Mouse (Mus musculus): ENCODE measurements around the gene Tubb2a. TPM values are rescaled to one million over a fixed set of nuclear protein-coding genes. Genes with fewer than 3 reads are reported as not detected.

Gene Tubb2a
- polyA plus RNA-seq (2012; ENCODE audit: insufficient read depth, insufficient read length, missing spikeins): 77.8 and 92.5 TPM in 2 replicates

GRCm38 (mm10) chr13:34077492-34078271, at the start of gene Tubb2a:
Gene Tubb2a, minus strand, starts transcription at chr13:34078007.
- peak within 1 kb of the TSS; percentile 74 for H3K4me3 ChIP-seq (ENCODE audit: insufficient read depth, low read length)
- peak; percentile 84; the same call in 1 of the 2 replicates for TF ChIP-seq POLR2A (IDR thresholded peaks at IDR 0.05; ENCODE audit: borderline replicate concordance, low read depth, low read length)
- TF ChIP-seq CTCF (IDR thresholded peaks at IDR 0.05; ENCODE audit: low read depth, low read length): no peak
- peak within 1 kb of the TSS; percentile 17 for H3K27ac ChIP-seq (ENCODE audit: insufficient read depth, low read depth, low read length)
- H3K4me1 ChIP-seq (ENCODE audit: control insufficient read depth, insufficient read depth, low read length): peaks cover 19% of the 10 kb centered on the region

GRCm38 (mm10) chr13:34125711-34126110, 47.9 kb upstream of the Tubb2a start:
- TF ChIP-seq CTCF (IDR thresholded peaks at IDR 0.05; ENCODE audit: low read depth, low read length) (no peak), POLR2A (IDR thresholded peaks at IDR 0.05; ENCODE audit: borderline replicate concordance, low read depth, low read length) (no peak)
- Histone ChIP-seq H3K4me1 (ENCODE audit: control insufficient read depth, insufficient read depth, low read length) (peaks cover 2% of the 10 kb centered on the region; the same call in 1 of the 2 replicates), H3K4me3 (ENCODE audit: insufficient read depth, low read length) (no peak overlapping the region)

GRCm38 (mm10) chr13:34120536-34120935, 42.7 kb upstream of the Tubb2a start:
- Histone ChIP-seq H3K27ac (ENCODE audit: insufficient read depth, low read depth, low read length) (no peak overlapping the region), H3K4me3 (ENCODE audit: insufficient read depth, low read length) (no peak overlapping the region), H3K4me1 (ENCODE audit: control insufficient read depth, insufficient read depth, low read length) (no peaks in the 10 kb centered on the region)
- TF ChIP-seq POLR2A (IDR thresholded peaks at IDR 0.05; ENCODE audit: borderline replicate concordance, low read depth, low read length) (no peak), CTCF (IDR thresholded peaks at IDR 0.05; ENCODE audit: low read depth, low read length) (no peak)

More at GRCm38 (mm10) chr13:34125711-34126110, 47.9 kb upstream of the Tubb2a start:
- no peak overlapping the region for H3K27ac ChIP-seq (ENCODE audit: insufficient read depth, low read depth, low read length)

GRCm38 (mm10) chr13:34119406-34119805, 41.6 kb upstream of the Tubb2a start:
- 0 out of 2 replicates have a peak, but pooled peaks cover under 1% of the 10 kb centered on the region for H3K4me1 ChIP-seq (ENCODE audit: control insufficient read depth, insufficient read depth, low read length)
- TF ChIP-seq CTCF (IDR thresholded peaks at IDR 0.05; ENCODE audit: low read depth, low read length): no peak
- TF ChIP-seq POLR2A (IDR thresholded peaks at IDR 0.05; ENCODE audit: borderline replicate concordance, low read depth, low read length): no peak
- H3K4me3 ChIP-seq (ENCODE audit: insufficient read depth, low read length): no peak overlapping the region
- H3K27ac ChIP-seq (ENCODE audit: insufficient read depth, low read depth, low read length): no peak overlapping the region

GRCm38 (mm10) chr13:34118816-34119215, 41.0 kb upstream of the Tubb2a start:
- TF ChIP-seq POLR2A (IDR thresholded peaks at IDR 0.05; ENCODE audit: borderline replicate concordance, low read depth, low read length) (no peak), CTCF (IDR thresholded peaks at IDR 0.05; ENCODE audit: low read depth, low read length) (no peak)
- Histone ChIP-seq H3K4me3 (ENCODE audit: insufficient read depth, low read length) (no peak overlapping the region), H3K4me1 (ENCODE audit: control insufficient read depth, insufficient read depth, low read length) (peaks cover 6% of the 10 kb centered on the region; the same call in 1 of the 2 replicates), H3K27ac (ENCODE audit: insufficient read depth, low read depth, low read length) (no peak overlapping the region)

GRCm38 (mm10) chr13:34116508-34116907, 38.7 kb upstream of the Tubb2a start:
- Histone ChIP-seq H3K4me1 (ENCODE audit: control insufficient read depth, insufficient read depth, low read length) (peaks cover 19% of the 10 kb centered on the region), H3K4me3 (ENCODE audit: insufficient read depth, low read length) (no peak overlapping the region), H3K27ac (ENCODE audit: insufficient read depth, low read depth, low read length) (no peak overlapping the region)
- TF ChIP-seq POLR2A (IDR thresholded peaks at IDR 0.05; ENCODE audit: borderline replicate concordance, low read depth, low read length): no peak

- no peak overlapping the region for H3K27ac ChIP-seq (ENCODE audit: insufficient read depth, low read depth, low read length)
- TF ChIP-seq CTCF (IDR thresholded peaks at IDR 0.05; ENCODE audit: low read depth, low read length): no peak
- TF ChIP-seq POLR2A (IDR thresholded peaks at IDR 0.05; ENCODE audit: borderline replicate concordance, low read depth, low read length): no peak
- no peak overlapping the region for H3K4me3 ChIP-seq (ENCODE audit: insufficient read depth, low read length)
- H3K4me1 ChIP-seq (ENCODE audit: control insufficient read depth, insufficient read depth, low read length): peaks cover 20% of the 10 kb centered on the region
These were observed 36.8 kb upstream of the Tubb2a start for GRCm38 (mm10) chr13:34114654-34115053.

- Histone ChIP-seq H3K4me3 (ENCODE audit: insufficient read depth, low read length) (no peak overlapping the region), H3K4me1 (ENCODE audit: control insufficient read depth, insufficient read depth, low read length) (peaks cover 24% of the 10 kb centered on the region), H3K27ac (ENCODE audit: insufficient read depth, low read depth, low read length) (no peak overlapping the region)
- no peak for TF ChIP-seq CTCF (IDR thresholded peaks at IDR 0.05; ENCODE audit: low read depth, low read length)
- TF ChIP-seq POLR2A (IDR thresholded peaks at IDR 0.05; ENCODE audit: borderline replicate concordance, low read depth, low read length): no peak
These were observed 35.3 kb upstream of the Tubb2a start for GRCm38 (mm10) chr13:34113086-34113485.

- no peak overlapping the region for H3K27ac ChIP-seq (ENCODE audit: insufficient read depth, low read depth, low read length)
- H3K4me3 ChIP-seq (ENCODE audit: insufficient read depth, low read length): no peak overlapping the region
- TF ChIP-seq CTCF (IDR thresholded peaks at IDR 0.05; ENCODE audit: low read depth, low read length) (no peak), POLR2A (IDR thresholded peaks at IDR 0.05; ENCODE audit: borderline replicate concordance, low read depth, low read length) (no peak)
- peaks cover 27% of the 10 kb centered on the region for H3K4me1 ChIP-seq (ENCODE audit: control insufficient read depth, insufficient read depth, low read length)
These were observed 34.7 kb upstream of the Tubb2a start for GRCm38 (mm10) chr13:34112369-34113081.

GRCm38 (mm10) chr13:34111878-34112277, 34.1 kb upstream of the Tubb2a start:
- Histone ChIP-seq H3K4me3 (ENCODE audit: insufficient read depth, low read length) (no peak overlapping the region), H3K27ac (ENCODE audit: insufficient read depth, low read depth, low read length) (no peak overlapping the region), H3K4me1 (ENCODE audit: control insufficient read depth, insufficient read depth, low read length) (peaks cover 30% of the 10 kb centered on the region)
- no peak for TF ChIP-seq CTCF (IDR thresholded peaks at IDR 0.05; ENCODE audit: low read depth, low read length)
- TF ChIP-seq POLR2A (IDR thresholded peaks at IDR 0.05; ENCODE audit: borderline replicate concordance, low read depth, low read length): no peak

Data from bone marrow macrophage, adult 2 months (primary cell).